Mouse (Mus musculus): ENCODE measurements around the gene Rassf4. TPM values are rescaled to one million over a fixed set of nuclear protein-coding genes. Genes with fewer than 3 reads are reported as not detected.

Gene Rassf4
- total RNA-seq (2014; fragmentation: Nextera tagmentation) (78.9 and 79.9 TPM in 2 replicates), total RNA-seq (2017) (41.0 and 46.8 TPM in 2 replicates)

GRCm38 (mm10) chr6:116673471-116674282 is at the start of gene Rassf4:
Gene Rassf4, minus strand, starts transcription at chr6:116673952.
- peak; percentile 64 for ATAC-seq (replicated peaks; ENCODE audit: poor library complexity, severe bottlenecking)

GRCm38 (mm10) chr6:116718920-116719319 is 45.2 kb upstream of the Rassf4 start:
- peak; percentile 81 for ATAC-seq (replicated peaks; ENCODE audit: poor library complexity, severe bottlenecking)

GRCm38 (mm10) chr6:116718361-116718760 is 44.6 kb upstream of the Rassf4 start:
- no peak for ATAC-seq (replicated peaks; ENCODE audit: poor library complexity, severe bottlenecking)

GRCm38 (mm10) chr6:116717851-116718250 is 44.1 kb upstream of the Rassf4 start:
- ATAC-seq (replicated peaks; ENCODE audit: poor library complexity, severe bottlenecking): no peak

GRCm38 (mm10) chr6:116716666-116717065 is 42.9 kb upstream of the Rassf4 start, which contains the start of gene Tmem72:
Gene Tmem72, minus strand, starts transcription at chr6:116716913.
- ATAC-seq (replicated peaks; ENCODE audit: poor library complexity, severe bottlenecking): no peak

GRCm38 (mm10) chr6:116715166-116715565 is 41.4 kb upstream of the Rassf4 start:
- no peak for ATAC-seq (replicated peaks; ENCODE audit: poor library complexity, severe bottlenecking)

GRCm38 (mm10) chr6:116714576-116714975 is 40.8 kb upstream of the Rassf4 start:
- ATAC-seq (replicated peaks; ENCODE audit: poor library complexity, severe bottlenecking): 0 out of 2 replicates have a peak, but pooled peaks have one; percentile 20

GRCm38 (mm10) chr6:116713966-116714365 is 40.2 kb upstream of the Rassf4 start:
- ATAC-seq (replicated peaks; ENCODE audit: poor library complexity, severe bottlenecking): no peak

GRCm38 (mm10) chr6:116712503-116712902 is 38.8 kb upstream of the Rassf4 start:
- no peak for ATAC-seq (replicated peaks; ENCODE audit: poor library complexity, severe bottlenecking)

GRCm38 (mm10) chr6:116712062-116712461 is 38.3 kb upstream of the Rassf4 start:
- ATAC-seq (replicated peaks; ENCODE audit: poor library complexity, severe bottlenecking): peak; percentile 90

GRCm38 (mm10) chr6:116704320-116704719 is 30.6 kb upstream of the Rassf4 start:
- no peak for ATAC-seq (replicated peaks; ENCODE audit: poor library complexity, severe bottlenecking)

- peak; percentile 43 for ATAC-seq (replicated peaks; ENCODE audit: poor library complexity, severe bottlenecking)
Observed at GRCm38 (mm10) chr6:116700821-116701220, 27.1 kb upstream of the Rassf4 start.

GRCm38 (mm10) chr6:116697896-116698425 is 24.2 kb upstream of the Rassf4 start:
- no peak for ATAC-seq (replicated peaks; ENCODE audit: poor library complexity, severe bottlenecking)

- peak; percentile 57 for ATAC-seq (replicated peaks; ENCODE audit: poor library complexity, severe bottlenecking)
Observed at GRCm38 (mm10) chr6:116697413-116697812, 23.7 kb upstream of the Rassf4 start.

GRCm38 (mm10) chr6:116694346-116694745 is 20.6 kb upstream of the Rassf4 start:
- ATAC-seq (replicated peaks; ENCODE audit: poor library complexity, severe bottlenecking): no peak

GRCm38 (mm10) chr6:116693639-116694038 is 19.9 kb upstream of the Rassf4 start:
- ATAC-seq (replicated peaks; ENCODE audit: poor library complexity, severe bottlenecking): no peak

- peak; percentile 80 for ATAC-seq (replicated peaks; ENCODE audit: poor library complexity, severe bottlenecking)
Observed at GRCm38 (mm10) chr6:116682317-116682716, 8.6 kb upstream of the Rassf4 start.

- peak; percentile 77 for ATAC-seq (replicated peaks; ENCODE audit: poor library complexity, severe bottlenecking)
Observed at GRCm38 (mm10) chr6:116679563-116680288, 6.0 kb upstream of the Rassf4 start.

GRCm38 (mm10) chr6:116677321-116677720 is 3.6 kb upstream of the Rassf4 start:
- no peak for ATAC-seq (replicated peaks; ENCODE audit: poor library complexity, severe bottlenecking)

GRCm38 (mm10) chr6:116676355-116676913 is 2.7 kb upstream of the Rassf4 start:
- no peak for ATAC-seq (replicated peaks; ENCODE audit: poor library complexity, severe bottlenecking)

All from granulocyte monocyte progenitor cell, adult 5-6 weeks (primary cell).